Mouse (Mus musculus) heart, adult 2 months (tissue): ENCODE results near the gene Nat8f5.

Source experiments
- CTCF ChIP-seq: fragments of 200-600 bp; IDR thresholded peaks from 2 replicates; pipeline ENCODE4 v1.8.1; 2022; ENCODE audit warnings: antibody characterized with exemption, mild to moderate bottlenecking, moderate library complexity
- EP300 ChIP-seq: fragments of 200-500 bp; IDR thresholded peaks from 2 replicates; pipeline ENCODE4 v1.6.1; 2011; ENCODE audit warnings: low read depth, low read length, control low read depth; ENCODE audit not compliant: insufficient read depth
- POLR2A ChIP-seq: fragments of 200-500 bp; IDR thresholded peaks from 2 replicates; pipeline ENCODE4 v1.6.1; 2011; ENCODE audit warnings: mild to moderate bottlenecking, low read depth, low read length, control low read depth; ENCODE audit not compliant: insufficient read depth

- TF ChIP-seq POLR2A (no peak), CTCF (no peak), EP300 (no peak)
Measured at GRCm38 (mm10) chr6:85856194-85856678, 35.5 kb upstream of the Nat8f5 start.
